Mouse (Mus musculus): Measurements from ENCODE around the gene Sars2.

Sars2 gene

GRCm38 (mm10) chr7:28775129-28775528, 33.3 kb downstream of the Sars2 start:
- in situ Hi-C loops (cut with MboI, MseI) = no loop called here

- in situ Hi-C loops (cut with MboI, MseI) = no loop called here
Observed at GRCm38 (mm10) chr7:28778825-28779224, 37.0 kb downstream of the Sars2 start.

- in situ Hi-C loops (cut with MboI, MseI) = no loop called here
Observed at GRCm38 (mm10) chr7:28780067-28780658, 38.4 kb downstream of the Sars2 start.

GRCm38 (mm10) chr7:28780857-28781256, 39.1 kb downstream of the Sars2 start:
- in situ Hi-C loops (cut with MboI, MseI) = no loop called here

- in situ Hi-C loops (cut with MboI, MseI) = no loop called here
Observed at GRCm38 (mm10) chr7:28781261-28781663, 39.5 kb downstream of the Sars2 start.

GRCm38 (mm10) chr7:28785161-28785560, 43.4 kb downstream of the Sars2 start:
- in situ Hi-C loops (cut with MboI, MseI) = no loop called here

- in situ Hi-C loops (cut with MboI, MseI) = no loop called here
Observed at GRCm38 (mm10) chr7:28787884-28788283, 46.1 kb downstream of the Sars2 start.

GRCm38 (mm10) chr7:28788307-28789195, 46.8 kb downstream of the Sars2 start, which contains the start of gene Rinl:
TSS of gene Rinl (plus strand) at chr7:28788969.
- in situ Hi-C loops (cut with MboI, MseI) = no loop called here

- in situ Hi-C loops (cut with MboI, MseI) = no loop called here
Observed at GRCm38 (mm10) chr7:28789235-28789634, 47.4 kb downstream of the Sars2 start.

- in situ Hi-C loops (cut with MboI, MseI) = loop anchor here (5.0 kb wide), 1 partner anchor 77 kb away; no protein-coding TSS in a partner anchor
Observed at GRCm38 (mm10) chr7:28790066-28790806, 48.4 kb downstream of the Sars2 start.

- in situ Hi-C loops (cut with MboI, MseI) = loop anchor here (5.0 kb wide), 1 partner anchor 76 kb away; no protein-coding TSS in a partner anchor
Observed at GRCm38 (mm10) chr7:28791706-28792105, 49.9 kb downstream of the Sars2 start.

GRCm38 (mm10) chr7:28792391-28793185, 50.8 kb downstream of the Sars2 start:
- in situ Hi-C loops (cut with MboI, MseI) = loop anchor here (5.0 kb wide), 1 partner anchor 75 kb away; no protein-coding TSS in a partner anchor

- in situ Hi-C loops (cut with MboI, MseI) = loop anchor here (5.0 kb wide), 1 partner anchor 73 kb away; no protein-coding TSS in a partner anchor
Observed at GRCm38 (mm10) chr7:28793834-28794233, 52.0 kb downstream of the Sars2 start.

- in situ Hi-C loops (cut with MboI, MseI) = loop anchor here (5.0 kb wide), 1 partner anchor 73 kb away; no protein-coding TSS in a partner anchor
Observed at GRCm38 (mm10) chr7:28794496-28794895, 52.7 kb downstream of the Sars2 start.

GRCm38 (mm10) chr7:28795832-28796231, 54.0 kb downstream of the Sars2 start:
- in situ Hi-C loops (cut with MboI, MseI) = no loop called here

GRCm38 (mm10) chr7:28796562-28796975, 54.8 kb downstream of the Sars2 start:
- in situ Hi-C loops (cut with MboI, MseI) = no loop called here

GRCm38 (mm10) chr7:28799994-28800393, 58.2 kb downstream of the Sars2 start:
- in situ Hi-C loops (cut with MboI, MseI) = no loop called here

GRCm38 (mm10) chr7:28801451-28801850, 59.7 kb downstream of the Sars2 start:
- in situ Hi-C loops (cut with MboI, MseI) = no loop called here

GRCm38 (mm10) chr7:28801901-28802670, 60.3 kb downstream of the Sars2 start:
- in situ Hi-C loops (cut with MboI, MseI) = no loop called here
